Mouse (Mus musculus) neural tube, embryonic 13.5 days (tissue): ENCODE data around the gene Mag. TPM values are rescaled to one million over a fixed set of nuclear protein-coding genes. Genes with fewer than 3 reads are reported as not detected.
"Not testable (repeated sequence)": the region's sequence is repeated elsewhere in the genome, so short reads cannot be mapped to it uniquely, and the experiment has no call there.

ENCODE experiments used
- ATAC-seq: fragments of 200-750 bp; cut with Nextera tagmentation; 2 replicates; pipeline ENCODE4 v1.8.0; 2017; ENCODE audit warnings: low read depth, mild to moderate bottlenecking, moderate TSS enrichment, moderate library complexity
- H3K27ac ChIP-seq: fragments of 300-500 bp; sonication (generic); replicated peaks from 2 replicates; pipeline ENCODE4 v1.5.1; 2015; ENCODE audit warnings: moderate library complexity, mild to moderate bottlenecking, inconsistent platforms
- H3K27me3 ChIP-seq: fragments of 300-500 bp; sonication (generic); 2 replicates; pipeline ENCODE4 v1.6.1; 2015; ENCODE audit warnings: mild to moderate bottlenecking, inconsistent platforms
- H3K36me3 ChIP-seq: fragments of 300-500 bp; sonication (generic); 2 replicates; pipeline ENCODE4 v1.6.1; 2015; ENCODE audit warnings: mild to moderate bottlenecking, inconsistent platforms
- H3K4me1 ChIP-seq: fragments of 300-500 bp; sonication (generic); replicated peaks from 2 replicates; pipeline ENCODE4 v1.6.1; 2015; ENCODE audit warnings: inconsistent platforms
- H3K4me2 ChIP-seq: fragments of 300-500 bp; sonication (generic); 2 replicates; pipeline ENCODE4 v1.6.1; 2015; ENCODE audit warnings: inconsistent platforms, mild to moderate bottlenecking, moderate library complexity
- H3K4me3 ChIP-seq: fragments of 300-500 bp; sonication (generic); 2 replicates; pipeline ENCODE4 v1.5.1; 2015; ENCODE audit warnings: mild to moderate bottlenecking, inconsistent platforms
- H3K9ac ChIP-seq: fragments of 300-500 bp; sonication (generic); 2 replicates; pipeline ENCODE4 v1.6.1; 2015; ENCODE audit warnings: moderate library complexity, mild to moderate bottlenecking, inconsistent platforms
- H3K9me3 ChIP-seq: fragments of 300-500 bp; sonication (generic); 2 replicates; pipeline ENCODE4 v1.6.1; 2016; ENCODE audit warnings: inconsistent platforms
- whole genome bisulfite sequencing: fragments of 180-500 bp; shearing (Covaris S2); methylation state at CpG from one replicate; pipeline ENCODE4 v1.1.7; 2015; 5-methylcytosine and 5-hydroxymethylcytosine counted together
- polyA plus RNA-seq: library from polyadenylated mRNA; unstranded; fragments of >200 nt; fragmentation: Nextera tagmentation; extraction: Ambion mirVana; gene quantifications from 2 replicates; pipeline ENCODE4 v1.2.1, GENCODE M21; 2015

Gene Mag
- polyA plus RNA-seq, 1 experiment from 2014 or later, result 3.1 TPM

GRCm38 (mm10) chr7:30924071-30924470, 9.4 kb upstream of the Mag start:
- Histone ChIP-seq H3K27ac (no peak overlapping the region), H3K27me3 (no peaks in the 10 kb centered on the region), H3K4me1 (no peaks in the 10 kb centered on the region), H3K9me3 (no peaks in the 10 kb centered on the region), H3K36me3 (no peaks in the 10 kb centered on the region), H3K4me3 (no peak overlapping the region), H3K9ac (no peak overlapping the region), H3K4me2 (no peak overlapping the region)
- ATAC-seq, result no peak
- 71% methylated on average over 3 of the region's 3 CpGs for WGBS

- H3K4me3 ChIP-seq, H3K9me3 ChIP-seq, H3K27ac ChIP-seq, H3K36me3 ChIP-seq, H3K9ac ChIP-seq, ATAC-seq, H3K4me1 ChIP-seq, H3K27me3 ChIP-seq, H3K4me2 ChIP-seq: not testable (repeated sequence)
- 55% methylated on average over 3 of the region's 3 CpGs for WGBS
Measured at GRCm38 (mm10) chr7:30922490-30922889, 7.8 kb upstream of the Mag start.

- 54% methylated on average over 3 of the region's 3 CpGs for WGBS
- H3K27ac ChIP-seq, result no peak overlapping the region
- ATAC-seq, result no peak
Measured at GRCm38 (mm10) chr7:30920217-30920616, 5.5 kb upstream of the Mag start.

GRCm38 (mm10) chr7:30917219-30917618, 2.5 kb upstream of the Mag start:
- ATAC-seq, result no peak
- no peak overlapping the region for H3K27ac ChIP-seq
- no peak overlapping the region for H3K9ac ChIP-seq
- H3K9me3 ChIP-seq, result no peaks in the 10 kb centered on the region
- H3K4me2 ChIP-seq, result no peak overlapping the region
- H3K27me3 ChIP-seq, result no peaks in the 10 kb centered on the region
- no peaks in the 10 kb centered on the region for H3K36me3 ChIP-seq
- no peak overlapping the region for H3K4me3 ChIP-seq
- H3K4me1 ChIP-seq, result no peaks in the 10 kb centered on the region
- WGBS, result 63% methylated on average over 4 of the region's 4 CpGs

More at GRCm38 (mm10) chr7:30920217-30920616, 5.5 kb upstream of the Mag start:
- Histone ChIP-seq H3K36me3 (no peaks in the 10 kb centered on the region), H3K4me2 (no peak overlapping the region), H3K4me3 (no peak overlapping the region), H3K4me1 (no peaks in the 10 kb centered on the region), H3K27me3 (no peaks in the 10 kb centered on the region), H3K9me3 (no peaks in the 10 kb centered on the region), H3K9ac (no peak overlapping the region)

- Histone ChIP-seq H3K9me3 (no peaks in the 10 kb centered on the region), H3K4me3 (no peak overlapping the region), H3K27me3 (no peaks in the 10 kb centered on the region), H3K9ac (no peak overlapping the region), H3K4me2 (no peak overlapping the region), H3K4me1 (no peaks in the 10 kb centered on the region), H3K36me3 (no peaks in the 10 kb centered on the region), H3K27ac (no peak overlapping the region)
- no peak for ATAC-seq
- 42% methylated on average over 6 of the region's 6 CpGs for WGBS
Measured at GRCm38 (mm10) chr7:30916713-30917112, 2.0 kb upstream of the Mag start.

GRCm38 (mm10) chr7:30909773-30910172, 4.9 kb downstream of the Mag start:
- WGBS, result 90% methylated on average over 6 of the region's 6 CpGs
- no peak overlapping the region for H3K27ac ChIP-seq
- H3K4me1 ChIP-seq, result peaks cover 10% of the 10 kb centered on the region
- peaks cover 4% of the 10 kb centered on the region; the same call in 1 of the 2 replicates for H3K27me3 ChIP-seq
- H3K9me3 ChIP-seq, result no peaks in the 10 kb centered on the region
- no peak overlapping the region for H3K4me2 ChIP-seq
- H3K9ac ChIP-seq, result no peak overlapping the region
- ATAC-seq, result no peak
- no peak overlapping the region for H3K4me3 ChIP-seq
- no peaks in the 10 kb centered on the region for H3K36me3 ChIP-seq

GRCm38 (mm10) chr7:30908992-30909431, 5.7 kb downstream of the Mag start:
- peak; percentile 58; the same call in 1 of the 2 replicates for ATAC-seq
- no peak overlapping the region for H3K27ac ChIP-seq
- WGBS, result 26% methylated on average over 16 of the region's 17 CpGs
- peaks cover 4% of the 10 kb centered on the region; the same call in 1 of the 2 replicates for H3K27me3 ChIP-seq
- H3K9me3 ChIP-seq, result no peaks in the 10 kb centered on the region
- H3K36me3 ChIP-seq, result no peaks in the 10 kb centered on the region
- H3K4me1 ChIP-seq, result peaks cover 10% of the 10 kb centered on the region
- peak overlapping the region; percentile 59 for H3K4me2 ChIP-seq
- peak overlapping the region; percentile 30; the same call in 1 of the 2 replicates for H3K4me3 ChIP-seq
- H3K9ac ChIP-seq, result no peak overlapping the region

- Histone ChIP-seq H3K27ac (no peak overlapping the region), H3K4me2 (peak overlapping the region; percentile 59)
Measured at GRCm38 (mm10) chr7:30908277-30908991, 6.2 kb downstream of the Mag start.

GRCm38 (mm10) chr7:30904042-30904441, 10.6 kb downstream of the Mag start:
- H3K4me2 ChIP-seq, result no peak overlapping the region
- H3K4me1 ChIP-seq, result peaks cover 10% of the 10 kb centered on the region
- WGBS, result 56% methylated on average over 4 of the region's 4 CpGs
- H3K9ac ChIP-seq, result no peak overlapping the region
- H3K27me3 ChIP-seq, result peaks cover 4% of the 10 kb centered on the region; the same call in 1 of the 2 replicates
- no peaks in the 10 kb centered on the region for H3K9me3 ChIP-seq
- H3K4me3 ChIP-seq, result no peak overlapping the region
- H3K27ac ChIP-seq, result no peak overlapping the region
- no peaks in the 10 kb centered on the region for H3K36me3 ChIP-seq
- ATAC-seq, result no peak

More at GRCm38 (mm10) chr7:30908277-30908991, 6.2 kb downstream of the Mag start:
- Histone ChIP-seq H3K36me3 (no peaks in the 10 kb centered on the region), H3K4me3 (peak overlapping the region; percentile 30), H3K4me1 (peaks cover 10% of the 10 kb centered on the region), H3K9me3 (no peaks in the 10 kb centered on the region), H3K27me3 (peaks cover 4% of the 10 kb centered on the region; the same call in 1 of the 2 replicates), H3K9ac (peak overlapping the region; percentile 9; the same call in 1 of the 2 replicates)
- WGBS, result 4% methylated on average over 25 of the region's 26 CpGs
- ATAC-seq, result peak; percentile 62

- Histone ChIP-seq H3K4me1 (no peaks in the 10 kb centered on the region), H3K4me2 (no peak overlapping the region), H3K27ac (no peak overlapping the region), H3K27me3 (no peaks in the 10 kb centered on the region), H3K36me3 (no peaks in the 10 kb centered on the region), H3K4me3 (no peak overlapping the region), H3K9ac (no peak overlapping the region), H3K9me3 (no peaks in the 10 kb centered on the region)
- no peak for ATAC-seq
- WGBS, result 94% methylated on average over 3 of the region's 3 CpGs
Measured at GRCm38 (mm10) chr7:30895217-30895616, 19.5 kb downstream of the Mag start.

- Histone ChIP-seq H3K9ac (no peak overlapping the region), H3K27ac (no peak overlapping the region), H3K4me3 (no peak overlapping the region), H3K9me3 (no peaks in the 10 kb centered on the region), H3K27me3 (no peaks in the 10 kb centered on the region), H3K4me2 (no peak overlapping the region), H3K36me3 (no peaks in the 10 kb centered on the region), H3K4me1 (no peaks in the 10 kb centered on the region)
- 67% methylated on average over 3 of the region's 3 CpGs for WGBS
- ATAC-seq, result no peak
Measured at GRCm38 (mm10) chr7:30892515-30892914, 22.2 kb downstream of the Mag start.

GRCm38 (mm10) chr7:30891746-30892145, 22.9 kb downstream of the Mag start:
- 82% methylated on average over 9 of the region's 9 CpGs for WGBS

GRCm38 (mm10) chr7:30890681-30891080, 24.0 kb downstream of the Mag start:
- Histone ChIP-seq H3K9ac (no peak overlapping the region), H3K4me2 (no peak overlapping the region), H3K27ac (no peak overlapping the region), H3K4me1 (no peaks in the 10 kb centered on the region), H3K4me3 (no peak overlapping the region), H3K36me3 (no peaks in the 10 kb centered on the region), H3K27me3 (no peaks in the 10 kb centered on the region), H3K9me3 (no peaks in the 10 kb centered on the region)
- WGBS, result 71% methylated on average over 2 of the region's 2 CpGs
- no peak for ATAC-seq

More at GRCm38 (mm10) chr7:30891746-30892145, 22.9 kb downstream of the Mag start:
- Histone ChIP-seq H3K9me3 (no peaks in the 10 kb centered on the region), H3K9ac (no peak overlapping the region), H3K36me3 (no peaks in the 10 kb centered on the region), H3K27ac (no peak overlapping the region), H3K27me3 (no peaks in the 10 kb centered on the region), H3K4me3 (no peak overlapping the region), H3K4me1 (no peaks in the 10 kb centered on the region), H3K4me2 (no peak overlapping the region)
- ATAC-seq, result no peak
